21 mouse cellular contexts compared by ENCODE assay signal in the genomic region with DNA sequence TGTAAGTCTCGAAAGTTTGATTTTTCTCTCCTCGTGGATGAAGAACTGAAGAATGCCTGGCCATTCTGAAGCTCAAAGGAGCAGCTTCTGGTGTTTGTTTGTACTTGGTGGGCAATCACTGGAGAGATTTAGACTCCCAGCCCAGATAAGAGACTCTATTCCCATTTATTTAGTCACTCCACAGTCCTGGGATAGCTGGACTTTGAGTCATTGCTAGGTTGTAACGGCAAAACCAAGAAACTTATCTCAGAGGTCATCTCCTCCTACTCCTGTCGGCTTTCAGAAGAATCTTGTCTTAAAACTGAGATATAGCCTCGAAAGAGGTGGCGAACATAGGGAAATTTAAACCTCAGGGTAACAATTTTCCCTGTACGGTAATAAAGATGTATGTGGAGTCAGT. TPM values are rescaled to one million over a fixed set of nuclear protein-coding genes. Genes with fewer than 3 reads are reported as not detected.
A peak's percentile ranks its signal among the peaks of the same experiment; 100 is the strongest.
DNase-seq lines count a peak whose midpoint lies in the region; ATAC-seq lines count a peak whose summit lies in the region.
"Had no signal": no experiment of that assay in that cellular context is flagged by ENCODE, and none has a peak within 500 bp of the region (broad histone marks: within the 10 kb centered on the region; RNA-seq: fewer than 3 reads in every experiment).

No protein-coding gene starts in this region.

- no peak for ATAC-seq in hindbrain, embryonic 13.5 days (ENCODE audit: low FRiP score)
- no peak for ATAC-seq in embryonic facial prominence, embryonic 14.5 days (ENCODE audit: low read depth)
- no peak for ATAC-seq in limb, embryonic 12.5 days (ENCODE audit: insufficient number of reproducible peaks, insufficient read depth, low FRiP score, low TSS enrichment, low read depth)
- no peak for ATAC-seq in heart, embryonic 12.5 days (ENCODE audit: insufficient number of reproducible peaks, low FRiP score)
- ATAC-seq: forebrain, embryonic 16.5 days; liver, postnatal 0 days; midbrain, embryonic 13.5 days had no signal

- H3K9me3 ChIP-seq in hindbrain, embryonic 13.5 days, result no peaks in the 10 kb centered on the region
- H3K9me3 ChIP-seq in hindbrain, embryonic 10.5 days, result no peaks in the 10 kb centered on the region
- no peaks in the 10 kb centered on the region for H3K9me3 ChIP-seq in embryonic facial prominence, embryonic 14.5 days (ENCODE audit: control insufficient read depth, low read length)
- H3K9me3 ChIP-seq in limb, embryonic 12.5 days, result no peaks in the 10 kb centered on the region
- H3K9me3 ChIP-seq in heart, embryonic 12.5 days (replicated peaks), result no peaks in the 10 kb centered on the region; the same call in 1 of the 2 replicates
- H3K9me3 ChIP-seq: hindbrain, embryonic 15.5 days; limb, embryonic 15.5 days; midbrain, embryonic 13.5 days; stomach, embryonic 15.5 days had no signal

- 0 out of 2 replicates have a peak overlapping the region, but pooled peaks have one; percentile 13 for H3K27ac ChIP-seq in hindbrain, embryonic 13.5 days
- no peak overlapping the region for H3K27ac ChIP-seq in hindbrain, embryonic 10.5 days
- H3K27ac ChIP-seq in embryonic facial prominence, embryonic 14.5 days (replicated peaks; ENCODE audit: low read depth, low read length), result no peak overlapping the region
- no peak overlapping the region for H3K27ac ChIP-seq in limb, embryonic 12.5 days
- H3K27ac ChIP-seq in heart, embryonic 12.5 days (ENCODE audit: poor library complexity, severe bottlenecking), result no peak overlapping the region
- H3K27ac ChIP-seq: heart, adult 2 months; hindbrain, embryonic 15.5 days; limb, embryonic 15.5 days; macrophage; midbrain, embryonic 13.5 days; stomach, embryonic 15.5 days had no signal

- intact Hi-C loops in left cerebral cortex, postnatal 14 days (cut with DNase I), result no loop called here

- no peak for DNase-seq in hindbrain, embryonic 10.5 days (ENCODE audit: low spot score)
- DNase-seq in 3T3-L1 (ENCODE audit: low read depth, low spot score), result peak; percentile 4
- no peak for DNase-seq in embryonic facial prominence, embryonic 14.5 days (ENCODE audit: low spot score)
- no peak for DNase-seq in left cerebral cortex, postnatal 14 days (ENCODE audit: low spot score in 2 of 2)
- DNase-seq: cerebellum, adult 11 months; cerebellum, postnatal 36 days; heart, adult 2 months; heart, postnatal 10 days; kidney, postnatal 14 days; liver, postnatal 0 days; right cerebral cortex, postnatal 4 days; thymus, postnatal 14 days had no signal

- H3K4me2 ChIP-seq in hindbrain, embryonic 13.5 days, result no peak overlapping the region
- H3K4me2 ChIP-seq in embryonic facial prominence, embryonic 14.5 days (ENCODE audit: low read depth, low read length), result peak overlapping the region; percentile 38
- peak overlapping the region; percentile 48 for H3K4me2 ChIP-seq in limb, embryonic 12.5 days
- H3K4me2 ChIP-seq in heart, embryonic 12.5 days, result no peak overlapping the region
- H3K4me2 ChIP-seq: stomach, embryonic 15.5 days had no signal

- H3K4me3 ChIP-seq in hindbrain, embryonic 13.5 days, result no peak overlapping the region
- H3K4me3 ChIP-seq in hindbrain, embryonic 10.5 days, result no peak overlapping the region
- 0 out of 2 replicates have a peak overlapping the region, but pooled peaks have one; percentile 4 for H3K4me3 ChIP-seq in embryonic facial prominence, embryonic 14.5 days (ENCODE audit: low read depth, low read length)
- H3K4me3 ChIP-seq in limb, embryonic 12.5 days (replicated peaks), result peak overlapping the region; percentile 24
- no peak overlapping the region for H3K4me3 ChIP-seq in heart, embryonic 12.5 days
- H3K4me3 ChIP-seq: heart, adult 2 months; hindbrain, embryonic 15.5 days; limb, embryonic 15.5 days; midbrain, embryonic 13.5 days; stomach, embryonic 15.5 days had no signal

- peaks cover 8% of the 10 kb centered on the region for H3K4me1 ChIP-seq in hindbrain, embryonic 13.5 days (replicated peaks)
- H3K4me1 ChIP-seq in hindbrain, embryonic 10.5 days (replicated peaks), result peaks cover 15% of the 10 kb centered on the region; the same call in 1 of the 2 replicates
- H3K4me1 ChIP-seq in embryonic facial prominence, embryonic 14.5 days (ENCODE audit: control insufficient read depth, insufficient read depth, low read length), result peaks cover 18% of the 10 kb centered on the region
- peaks cover 24% of the 10 kb centered on the region for H3K4me1 ChIP-seq in limb, embryonic 12.5 days (replicated peaks)
- 0 out of 2 replicates have a peak, but pooled peaks cover 8% of the 10 kb centered on the region for H3K4me1 ChIP-seq in heart, embryonic 12.5 days (replicated peaks)
- H3K4me1 ChIP-seq: stomach, embryonic 15.5 days had no signal

- no peak overlapping the region for H3K9ac ChIP-seq in hindbrain, embryonic 13.5 days
- H3K9ac ChIP-seq in embryonic facial prominence, embryonic 14.5 days (ENCODE audit: low read depth, low read length), result no peak overlapping the region; the same call in 1 of the 2 replicates
- H3K9ac ChIP-seq in limb, embryonic 12.5 days (replicated peaks), result no peak overlapping the region
- H3K9ac ChIP-seq in heart, embryonic 12.5 days, result no peak overlapping the region
- H3K9ac ChIP-seq: hindbrain, embryonic 15.5 days; limb, embryonic 15.5 days; liver, postnatal 0 days; midbrain, embryonic 13.5 days; stomach, embryonic 15.5 days had no signal

- 0 out of 2 replicates have a peak, but pooled peaks cover 18% of the 10 kb centered on the region for H3K36me3 ChIP-seq in hindbrain, embryonic 13.5 days
- peaks cover 45% of the 10 kb centered on the region for H3K36me3 ChIP-seq in hindbrain, embryonic 10.5 days
- 0 out of 2 replicates have a peak, but pooled peaks cover 5% of the 10 kb centered on the region for H3K36me3 ChIP-seq in embryonic facial prominence, embryonic 14.5 days (ENCODE audit: control insufficient read depth, insufficient read depth, low read length)
- H3K36me3 ChIP-seq in limb, embryonic 12.5 days, result no peaks in the 10 kb centered on the region
- H3K36me3 ChIP-seq in heart, embryonic 12.5 days, result no peaks in the 10 kb centered on the region
- H3K36me3 ChIP-seq: limb, embryonic 15.5 days; stomach, embryonic 15.5 days had no signal

- H3K27me3 ChIP-seq in hindbrain, embryonic 13.5 days, result 0 out of 2 replicates have a peak, but pooled peaks cover 2% of the 10 kb centered on the region
- no peaks in the 10 kb centered on the region for H3K27me3 ChIP-seq in hindbrain, embryonic 10.5 days (ENCODE audit: insufficient read depth, poor library complexity, severe bottlenecking)
- H3K27me3 ChIP-seq in embryonic facial prominence, embryonic 14.5 days (replicated peaks; ENCODE audit: control insufficient read depth, insufficient read depth, low read length), result 0 out of 2 replicates have a peak, but pooled peaks cover 3% of the 10 kb centered on the region
- peaks cover 23% of the 10 kb centered on the region for H3K27me3 ChIP-seq in limb, embryonic 12.5 days
- H3K27me3 ChIP-seq in heart, embryonic 12.5 days (replicated peaks), result no peaks in the 10 kb centered on the region; the same call in 1 of the 2 replicates
- H3K27me3 ChIP-seq: hindbrain, embryonic 15.5 days; stomach, embryonic 15.5 days had no signal

- 80% methylated on average over 7 of the region's 7 CpGs for WGBS in hindbrain, embryonic 13.5 days
- WGBS in hindbrain, embryonic 10.5 days, result 86% methylated on average over 7 of the region's 7 CpGs
- WGBS in embryonic facial prominence, embryonic 14.5 days, result 53% methylated on average over 7 of the region's 7 CpGs
- WGBS in limb, embryonic 12.5 days, result 20% methylated on average over 7 of the region's 7 CpGs
- WGBS in heart, embryonic 12.5 days, result 45% methylated on average over 7 of the region's 7 CpGs

RNA-seq across cellular contexts. Expression of a gene that starts 15.3 kb away (rescaled TPM):
- 166 and 180 TPM in 2 replicates for polyA plus RNA-seq in hindbrain, embryonic 13.5 days (2015; fragmentation: Nextera tagmentation; extraction: Ambion mirVana)
- 111 and 168 TPM in 2 replicates for polyA plus RNA-seq in hindbrain, embryonic 10.5 days (2016; fragmentation: Nextera tagmentation; extraction: Ambion mirVana)
- 75.1 and 76.2 TPM in 2 replicates for polyA plus RNA-seq in embryonic facial prominence, embryonic 14.5 days (2014; fragmentation: Nextera tagmentation; extraction: Ambion mirVana)
- polyA plus RNA-seq in limb, embryonic 12.5 days (2016; fragmentation: Nextera tagmentation; extraction: Ambion mirVana), result 46.5 and 46.6 TPM in 2 replicates
- 18.7 and 19.9 TPM in 2 replicates for polyA plus RNA-seq in heart, embryonic 12.5 days (2016; fragmentation: Nextera tagmentation; extraction: Ambion mirVana)
- total RNA-seq in left cerebral cortex, postnatal 14 days (2021), result 100 to 1,000 TPM; 201 to 225 TPM

Comparison
In these comparisons a context has a peak if more than half of its experiments do, and no peak if none do; other contexts are left out.
1. H3K4me2 ChIP-seq: peak in embryonic facial prominence, embryonic 14.5 days (single experiment) and limb, embryonic 12.5 days (single experiment); none in hindbrain, embryonic 13.5 days (single experiment) and heart, embryonic 12.5 days (single experiment).
2. H3K4me3 ChIP-seq: peak in embryonic facial prominence, embryonic 14.5 days (single experiment) and limb, embryonic 12.5 days (single experiment); none in hindbrain, embryonic 13.5 days (single experiment), hindbrain, embryonic 10.5 days (single experiment) and heart, embryonic 12.5 days (single experiment).